Mouse (Mus musculus) adrenal gland, postnatal 0 days (tissue): ENCODE results near the gene Serpinb9b. TPM values are rescaled to one million over a fixed set of nuclear protein-coding genes. Genes with fewer than 3 reads are reported as not detected.

Experiments
- polyA plus RNA-seq: library from polyadenylated mRNA; unstranded; fragments of >200 nt; fragmentation: Nextera tagmentation; extraction: Ambion mirVana; gene quantifications from 2 replicates; pipeline ENCODE4 v1.2.1, GENCODE M21; 2015

The Serpinb9b gene
- polyA plus RNA-seq, result 0.13 and 0.47 TPM in 2 replicates

DNA sequence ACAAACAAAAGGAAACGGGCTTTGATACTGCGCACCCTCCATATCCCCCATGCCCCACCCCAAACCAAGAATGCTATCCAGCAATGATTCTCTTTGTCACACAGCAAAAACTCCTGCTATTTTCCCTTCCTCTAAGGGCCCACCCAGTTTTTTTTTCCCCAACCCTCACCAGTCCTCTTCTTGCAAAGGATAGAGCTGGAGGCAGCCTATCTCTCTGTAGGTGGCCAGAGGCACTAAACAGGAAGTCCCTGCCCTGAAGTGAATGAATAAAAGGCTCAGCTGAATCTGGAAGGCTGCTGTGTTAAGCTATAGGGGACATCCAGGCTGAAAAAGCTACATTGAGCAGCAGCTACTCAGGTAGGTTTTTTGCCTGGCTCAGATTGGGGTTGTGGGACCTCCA is at the start of gene Serpinb9b:
Gene Serpinb9b, plus strand, starts transcription at position 173 of the 400 bp plus-strand sequence.

GRCm38 (mm10) chr13:33002950-33003349 is 24.3 kb upstream of the Serpinb9b start, which contains the start of gene Serpinb9:
Gene Serpinb9 (plus strand): TSS chr13:33003250.

GRCm38 (mm10) chr13:33078056-33078705 is 51.0 kb downstream of the Serpinb9b start, which contains the start of gene Serpinb1b:
Gene Serpinb1b (plus strand): TSS chr13:33078575.

Other genes with a start within 250 kb of the Serpinb9b start
- gene Mylk4, start 243.5 kb upstream of the Serpinb9b start, polyA plus RNA-seq, result 0.08 and 0.16 TPM in 2 replicates
- 25.3 and 37.0 TPM in 2 replicates for gene Wrnip1, start 225.4 kb upstream of the Serpinb9b start, polyA plus RNA-seq
- not detected in 2 replicates for gene D930007J09Rik, start 224.6 kb upstream of the Serpinb9b start, polyA plus RNA-seq
- 32.0 and 46.1 TPM in 2 replicates for gene Serpinb1a, start 176.2 kb upstream of the Serpinb9b start, polyA plus RNA-seq
- gene Serpinb1c, start 129.2 kb upstream of the Serpinb9b start, polyA plus RNA-seq, result not detected in 2 replicates
- gene Serpinb6b, start 62.2 kb upstream of the Serpinb9b start, polyA plus RNA-seq, result 50.7 and 72.7 TPM in 2 replicates
- 12.1 and 15.6 TPM in 2 replicates for gene Serpinb9, start 24.2 kb upstream of the Serpinb9b start, polyA plus RNA-seq
- 0.92 and 1.1 TPM in 2 replicates for gene Serpinb1b, start 51.2 kb downstream of the Serpinb9b start, polyA plus RNA-seq
- gene Serpinb9c, start 132.3 kb downstream of the Serpinb9b start, polyA plus RNA-seq, result 0.10 TPM in 1 of 2 replicates, not detected in the other
- not detected in 2 replicates for gene Serpinb9d, start 165.5 kb downstream of the Serpinb9b start, polyA plus RNA-seq
- not detected in 2 replicates for gene Serpinb9e, start 222.2 kb downstream of the Serpinb9b start, polyA plus RNA-seq